Mouse (Mus musculus) hindbrain, postnatal 0 days (tissue): ENCODE measurements around the gene Fbxo4. TPM values are rescaled to one million over a fixed set of nuclear protein-coding genes. Genes with fewer than 3 reads are reported as not detected.
A peak's percentile ranks its signal among the peaks of the same experiment; 100 is the strongest.

Experiments
- ATAC-seq: fragments of 200-750 bp; cut with Nextera tagmentation; 2 replicates; pipeline ENCODE4 v1.8.0; 2017; ENCODE audit warnings: mild to moderate bottlenecking, moderate TSS enrichment, moderate library complexity
- DNase-seq: peaks from one replicate; pipeline ENCODE4 v3.0.0-alpha.2; 2015; ENCODE audit warnings: low spot score
- H3K27ac ChIP-seq: fragments of 300-500 bp; sonication (generic); 2 replicates; pipeline ENCODE4 v1.5.1; 2014; ENCODE audit warnings: mild to moderate bottlenecking
- H3K27me3 ChIP-seq: fragments of 300-500 bp; sonication (generic); 2 replicates; pipeline ENCODE4 v1.6.1; 2014; ENCODE audit warnings: low read length, mixed read lengths; ENCODE audit not compliant: insufficient read depth
- H3K36me3 ChIP-seq: fragments of 300-500 bp; sonication (generic); 2 replicates; pipeline ENCODE4 v1.6.1; 2014; ENCODE audit warnings: low read length, mixed read lengths; ENCODE audit not compliant: insufficient read depth
- H3K4me1 ChIP-seq: fragments of 300-500 bp; sonication (generic); 2 replicates; pipeline ENCODE4 v1.6.1; 2014; ENCODE audit warnings: antibody characterized with exemption, low read length, mixed read lengths; ENCODE audit not compliant: insufficient read depth
- H3K4me2 ChIP-seq: fragments of 300-500 bp; sonication (generic); 2 replicates; pipeline ENCODE4 v1.6.1; 2014; ENCODE audit warnings: low read depth, mild to moderate bottlenecking, low read length, moderate library complexity, mixed read lengths
- H3K4me3 ChIP-seq: fragments of 300-500 bp; sonication (generic); 2 replicates; pipeline ENCODE4 v1.5.1; 2014; ENCODE audit warnings: low read length
- H3K9ac ChIP-seq: fragments of 300-500 bp; sonication (generic); replicated peaks from 2 replicates; pipeline ENCODE4 v1.6.1; 2014; ENCODE audit warnings: mild to moderate bottlenecking, low read length, moderate library complexity, mixed read lengths
- H3K9me3 ChIP-seq: fragments of 300-500 bp; sonication (generic); 2 replicates; pipeline ENCODE4 v1.6.1; 2016; ENCODE audit warnings: low read length, mixed read lengths
- CTCF ChIP-seq: IDR thresholded peaks from 2 replicates; pipeline ENCODE4 v1.5.1; 2016; ENCODE audit warnings: antibody characterized with exemption, control low read depth, low read depth
- WGBS: fragments of 180-500 bp; shearing (Covaris S2); extraction: QIAGEN DNeasy Blood & Tissue Kit; methylation state at CpG from one replicate; pipeline ENCODE4 v1.1.7; 2014; 5-methylcytosine and 5-hydroxymethylcytosine counted together
- polyA plus RNA-seq: library from polyadenylated mRNA; unstranded; fragments of >200 nt; fragmentation: Nextera tagmentation; extraction: Ambion mirVana; gene quantifications from 2 replicates; pipeline ENCODE4 v1.2.1, GENCODE M21; 2015
- total RNA-seq: library from RNA; depleted of rRNA; stranded (reverse); fragments of >200 nt; gene quantifications from 2 replicates; pipeline ENCODE4 v1.2.3, GENCODE M21; 2014; rRNA removed

Gene Fbxo4
- 12.6 and 14.7 TPM in 2 replicates for total RNA-seq
- polyA plus RNA-seq = 11.2 and 11.7 TPM in 2 replicates

GRCm38 (mm10) chr15:3979061-3979848 is at the start of gene Fbxo4:
TSS of gene Fbxo4 (minus strand) at chr15:3979573.
- H3K4me2 ChIP-seq = peak within 1 kb of the TSS; percentile 64
- peak within 1 kb of the TSS; percentile 98 for H3K27ac ChIP-seq
- ATAC-seq (peak; percentile 97), DNase-seq (peak; percentile 74)
- WGBS = 2% methylated on average over 57 of the region's 61 CpGs
- no peaks in the 10 kb centered on the region for H3K4me1 ChIP-seq
- H3K27me3 ChIP-seq = no peaks in the 10 kb centered on the region
- peak within 1 kb of the TSS; percentile 70 for H3K4me3 ChIP-seq
- H3K36me3 ChIP-seq = no peaks in the 10 kb centered on the region; the same call in 1 of the 2 replicates
- TF ChIP-seq CTCF = no peak
- H3K9me3 ChIP-seq = no peaks in the 10 kb centered on the region
- peak within 1 kb of the TSS; percentile 87 for H3K9ac ChIP-seq

GRCm38 (mm10) chr15:4028960-4029359 is 49.6 kb upstream of the Fbxo4 start:
- Histone ChIP-seq H3K9ac (no peak overlapping the region), H3K36me3 (no peaks in the 10 kb centered on the region), H3K4me2 (no peak overlapping the region), H3K4me3 (no peak overlapping the region), H3K4me1 (peaks cover 11% of the 10 kb centered on the region), H3K27ac (no peak overlapping the region), H3K27me3 (no peaks in the 10 kb centered on the region), H3K9me3 (no peaks in the 10 kb centered on the region)
- no peak for TF ChIP-seq CTCF
- DNase-seq (no peak), ATAC-seq (no peak)

- no peaks in the 10 kb centered on the region for H3K9me3 ChIP-seq
- no peak overlapping the region for H3K27ac ChIP-seq
- 74% methylated on average over 6 of the region's 6 CpGs for WGBS
- no peaks in the 10 kb centered on the region for H3K27me3 ChIP-seq
- peaks cover 11% of the 10 kb centered on the region for H3K4me1 ChIP-seq
- DNase-seq = no peak
- no peak for ATAC-seq
- H3K4me2 ChIP-seq = peak overlapping the region; percentile 65
- H3K4me3 ChIP-seq = no peak overlapping the region
- H3K36me3 ChIP-seq = no peaks in the 10 kb centered on the region
- TF ChIP-seq CTCF = no peak
- H3K9ac ChIP-seq = no peak overlapping the region
These were observed 49.0 kb upstream of the Fbxo4 start for GRCm38 (mm10) chr15:4028411-4028700.

GRCm38 (mm10) chr15:4027671-4028410 is 48.5 kb upstream of the Fbxo4 start:
- whole genome bisulfite sequencing = 7% methylated on average over 6 of the region's 6 CpGs
- ATAC-seq = no peak
- peak; percentile 8 for DNase-seq
- H3K4me2 ChIP-seq = peak overlapping the region; percentile 65
- H3K9ac ChIP-seq = peak overlapping the region; percentile 93
- TF ChIP-seq CTCF = no peak
- H3K4me3 ChIP-seq = peak overlapping the region; percentile 92
- H3K36me3 ChIP-seq = no peaks in the 10 kb centered on the region
- H3K4me1 ChIP-seq = peaks cover 11% of the 10 kb centered on the region
- H3K27me3 ChIP-seq = no peaks in the 10 kb centered on the region
- no peaks in the 10 kb centered on the region for H3K9me3 ChIP-seq
- H3K27ac ChIP-seq = peak overlapping the region; percentile 97

- Histone ChIP-seq H3K36me3 (no peaks in the 10 kb centered on the region), H3K4me1 (peaks cover 11% of the 10 kb centered on the region), H3K4me3 (peak overlapping the region; percentile 92), H3K9ac (peak overlapping the region; percentile 93), H3K9me3 (no peaks in the 10 kb centered on the region), H3K27me3 (no peaks in the 10 kb centered on the region), H3K27ac (peak overlapping the region; percentile 97), H3K4me2 (peak overlapping the region; percentile 65)
- DNase-seq (peak; percentile 86), ATAC-seq (peak; percentile 84)
- peak; percentile 18; the same call in 1 of the 2 replicates for TF ChIP-seq CTCF
- under 1% methylated on average over 63 of the region's 65 CpGs for WGBS
These were observed 47.6 kb upstream of the Fbxo4 start for GRCm38 (mm10) chr15:4026831-4027584.

- H3K36me3 ChIP-seq = no peaks in the 10 kb centered on the region
- H3K4me2 ChIP-seq = peak within 1 kb of the TSS; percentile 65
- H3K27ac ChIP-seq = peak within 1 kb of the TSS; percentile 97
- peak; percentile 68 for TF ChIP-seq CTCF
- DNase-seq (peak; percentile 95), ATAC-seq (peak; percentile 96)
- peaks cover 11% of the 10 kb centered on the region for H3K4me1 ChIP-seq
- H3K9ac ChIP-seq = peak within 1 kb of the TSS; percentile 93
- peak within 1 kb of the TSS; percentile 92 for H3K4me3 ChIP-seq
- no peaks in the 10 kb centered on the region for H3K9me3 ChIP-seq
- no peaks in the 10 kb centered on the region for H3K27me3 ChIP-seq
- WGBS = under 1% methylated on average over 42 of the region's 45 CpGs
These were observed 46.9 kb upstream of the Fbxo4 start, which contains the start of gene Oxct1 for GRCm38 (mm10) chr15:4026231-4026773. TSS of gene Oxct1 (plus strand) at chr15:4026383.
